Mouse (Mus musculus): ENCODE measurements around the gene Lrpprc. TPM values are rescaled to one million over a fixed set of nuclear protein-coding genes. Genes with fewer than 3 reads are reported as not detected.

Gene Lrpprc
- polyA plus RNA-seq, 1 experiment = 19.3 TPM

- Histone ChIP-seq H3K4me3 (ENCODE audit: insufficient read depth, poor library complexity, severe bottlenecking) (no peak overlapping the region), H3ac (ENCODE audit: control insufficient read depth, insufficient read length, low read depth) (no peak overlapping the region), H3K27me3 (ENCODE audit: control insufficient read depth, insufficient read depth, insufficient read length) (no peaks in the 10 kb centered on the region), H3K79me2 (ENCODE audit: control insufficient read depth, insufficient read depth) (no peaks in the 10 kb centered on the region), H3K36me3 (ENCODE audit: control insufficient read depth, insufficient read depth) (peaks cover 62% of the 10 kb centered on the region), H3K79me3 (ENCODE audit: low read depth) (no peaks in the 10 kb centered on the region)
- no peak for TF ChIP-seq USF1 (IDR thresholded peaks at IDR 0.05; ENCODE audit: low read depth)
- TF ChIP-seq MYOD1 (IDR thresholded peaks at IDR 0.05; ENCODE audit: control insufficient read depth, insufficient read length, low read depth) = no peak
- TF ChIP-seq CEBPB (IDR thresholded peaks at IDR 0.05; ENCODE audit: low read depth) = no peak
- TF ChIP-seq FOSL1 (IDR thresholded peaks at IDR 0.05; ENCODE audit: insufficient read depth, low read length, poor library complexity, severe bottlenecking) = no peak
- no peak for TF ChIP-seq MYOG (IDR thresholded peaks at IDR 0.05; ENCODE audit: control insufficient read depth, extremely low read depth, insufficient read length)
- no peak for TF ChIP-seq CTCF (IDR thresholded peaks at IDR 0.05; ENCODE audit: control insufficient read depth, insufficient read depth, insufficient read length)
These were observed 71.5 kb downstream of the Lrpprc start for GRCm38 (mm10) chr17:84719105-84719504.

GRCm38 (mm10) chr17:84717416-84717815 is 73.2 kb downstream of the Lrpprc start:
- Histone ChIP-seq H3K27me3 (ENCODE audit: control insufficient read depth, insufficient read depth, insufficient read length) (no peaks in the 10 kb centered on the region), H3K79me3 (ENCODE audit: low read depth) (no peaks in the 10 kb centered on the region), H3ac (ENCODE audit: control insufficient read depth, insufficient read length, low read depth) (no peak overlapping the region), H3K79me2 (ENCODE audit: control insufficient read depth, insufficient read depth) (no peaks in the 10 kb centered on the region), H3K36me3 (ENCODE audit: control insufficient read depth, insufficient read depth) (peaks cover 61% of the 10 kb centered on the region), H3K4me3 (ENCODE audit: insufficient read depth, poor library complexity, severe bottlenecking) (no peak overlapping the region)
- TF ChIP-seq FOSL1 (IDR thresholded peaks at IDR 0.05; ENCODE audit: insufficient read depth, low read length, poor library complexity, severe bottlenecking) (no peak), CTCF (IDR thresholded peaks at IDR 0.05; ENCODE audit: control insufficient read depth, insufficient read depth, insufficient read length) (no peak), CEBPB (IDR thresholded peaks at IDR 0.05; ENCODE audit: low read depth) (no peak), USF1 (IDR thresholded peaks at IDR 0.05; ENCODE audit: low read depth) (no peak), MYOD1 (IDR thresholded peaks at IDR 0.05; ENCODE audit: control insufficient read depth, insufficient read length, low read depth) (no peak), MYOG (IDR thresholded peaks at IDR 0.05; ENCODE audit: control insufficient read depth, extremely low read depth, insufficient read length) (no peak), MAX (IDR thresholded peaks at IDR 0.05) (no peak)

- H3ac ChIP-seq (ENCODE audit: control insufficient read depth, insufficient read length, low read depth) = no peak overlapping the region
- no peak overlapping the region for H3K4me3 ChIP-seq (ENCODE audit: insufficient read depth, poor library complexity, severe bottlenecking)
- TF ChIP-seq FOSL1 (IDR thresholded peaks at IDR 0.05; ENCODE audit: insufficient read depth, low read length, poor library complexity, severe bottlenecking) = no peak
- no peak for TF ChIP-seq MYOD1 (IDR thresholded peaks at IDR 0.05; ENCODE audit: control insufficient read depth, insufficient read length, low read depth)
- H3K79me2 ChIP-seq (ENCODE audit: control insufficient read depth, insufficient read depth) = no peaks in the 10 kb centered on the region
- H3K27me3 ChIP-seq (ENCODE audit: control insufficient read depth, insufficient read depth, insufficient read length) = no peaks in the 10 kb centered on the region
- peaks cover 60% of the 10 kb centered on the region for H3K36me3 ChIP-seq (ENCODE audit: control insufficient read depth, insufficient read depth)
- no peaks in the 10 kb centered on the region for H3K79me3 ChIP-seq (ENCODE audit: low read depth)
These were observed 74.2 kb downstream of the Lrpprc start for GRCm38 (mm10) chr17:84716252-84716872.

- H3K79me2 ChIP-seq (ENCODE audit: control insufficient read depth, insufficient read depth) = no peaks in the 10 kb centered on the region
- H3K79me3 ChIP-seq (ENCODE audit: low read depth) = no peaks in the 10 kb centered on the region
- H3K4me3 ChIP-seq (ENCODE audit: insufficient read depth, poor library complexity, severe bottlenecking) = no peak overlapping the region
- no peak for TF ChIP-seq MYOG (IDR thresholded peaks at IDR 0.05; ENCODE audit: control insufficient read depth, extremely low read depth, insufficient read length)
- H3K27me3 ChIP-seq (ENCODE audit: control insufficient read depth, insufficient read depth, insufficient read length) = no peaks in the 10 kb centered on the region
- H3ac ChIP-seq (ENCODE audit: control insufficient read depth, insufficient read length, low read depth) = no peak overlapping the region
- peaks cover 67% of the 10 kb centered on the region for H3K36me3 ChIP-seq (ENCODE audit: control insufficient read depth, insufficient read depth)
These were observed 75.7 kb downstream of the Lrpprc start for GRCm38 (mm10) chr17:84714930-84715329.

- TF ChIP-seq MAX (IDR thresholded peaks at IDR 0.05) (no peak), CTCF (IDR thresholded peaks at IDR 0.05; ENCODE audit: control insufficient read depth, insufficient read depth, insufficient read length) (no peak), FOSL1 (IDR thresholded peaks at IDR 0.05; ENCODE audit: insufficient read depth, low read length, poor library complexity, severe bottlenecking) (no peak), CEBPB (IDR thresholded peaks at IDR 0.05; ENCODE audit: low read depth) (no peak), MYOD1 (IDR thresholded peaks at IDR 0.05; ENCODE audit: control insufficient read depth, insufficient read length, low read depth) (no peak), USF1 (IDR thresholded peaks at IDR 0.05; ENCODE audit: low read depth) (no peak)
- Histone ChIP-seq H3K27me3 (ENCODE audit: control insufficient read depth, insufficient read depth, insufficient read length) (no peaks in the 10 kb centered on the region), H3K79me3 (ENCODE audit: low read depth) (no peaks in the 10 kb centered on the region), H3ac (ENCODE audit: control insufficient read depth, insufficient read length, low read depth) (no peak overlapping the region), H3K4me3 (ENCODE audit: insufficient read depth, poor library complexity, severe bottlenecking) (no peak overlapping the region), H3K79me2 (ENCODE audit: control insufficient read depth, insufficient read depth) (no peaks in the 10 kb centered on the region), H3K36me3 (ENCODE audit: control insufficient read depth, insufficient read depth) (peaks cover 61% of the 10 kb centered on the region)
These were observed 76.9 kb downstream of the Lrpprc start for GRCm38 (mm10) chr17:84713563-84714164.

GRCm38 (mm10) chr17:84709403-84709851 is 81.2 kb downstream of the Lrpprc start:
- no peaks in the 10 kb centered on the region for H3K27me3 ChIP-seq (ENCODE audit: control insufficient read depth, insufficient read depth, insufficient read length)
- peaks cover 76% of the 10 kb centered on the region for H3K36me3 ChIP-seq (ENCODE audit: control insufficient read depth, insufficient read depth)
- H3K79me3 ChIP-seq (ENCODE audit: low read depth) = no peaks in the 10 kb centered on the region
- H3ac ChIP-seq (ENCODE audit: control insufficient read depth, insufficient read length, low read depth) = no peak overlapping the region
- no peak overlapping the region for H3K4me3 ChIP-seq (ENCODE audit: insufficient read depth, poor library complexity, severe bottlenecking)
- TF ChIP-seq MYOG (IDR thresholded peaks at IDR 0.05; ENCODE audit: control insufficient read depth, extremely low read depth, insufficient read length) = no peak
- no peak for TF ChIP-seq FOSL1 (IDR thresholded peaks at IDR 0.05; ENCODE audit: insufficient read depth, low read length, poor library complexity, severe bottlenecking)
- no peak for TF ChIP-seq MYOD1 (IDR thresholded peaks at IDR 0.05; ENCODE audit: control insufficient read depth, insufficient read length, low read depth)
- no peak for TF ChIP-seq CEBPB (IDR thresholded peaks at IDR 0.05; ENCODE audit: low read depth)
- TF ChIP-seq USF1 (IDR thresholded peaks at IDR 0.05; ENCODE audit: low read depth) = no peak
- no peak for TF ChIP-seq CTCF (IDR thresholded peaks at IDR 0.05; ENCODE audit: control insufficient read depth, insufficient read depth, insufficient read length)
- TF ChIP-seq MAX (IDR thresholded peaks at IDR 0.05) = no peak
- no peaks in the 10 kb centered on the region for H3K79me2 ChIP-seq (ENCODE audit: control insufficient read depth, insufficient read depth)

All from C2C12 (cell line).